Mouse (Mus musculus) lung, adult 18-20 months (tissue): ENCODE data around the gene Abraxas1.

Source experiments
- DNase-seq, 2 experiments: peaks; one replicate each; pipeline ENCODE4 v3.0.0; 2022; ENCODE audit warnings: mixed read lengths in 2 of 2

Abraxas1 gene

GRCm38 (mm10) chr5:100820483-100821184 is at the start of gene Abraxas1:
Gene Abraxas1, minus strand, starts transcription at chr5:100820965.
- peak; percentile 86 for DNase-seq

GRCm38 (mm10) chr5:100869197-100869895 is 48.6 kb upstream of the Abraxas1 start:
- peak; percentile 14 to 45 for DNase-seq

- DNase-seq: no peak
Observed at GRCm38 (mm10) chr5:100866183-100866582, 45.4 kb upstream of the Abraxas1 start.

GRCm38 (mm10) chr5:100864438-100864837 is 43.7 kb upstream of the Abraxas1 start:
- no peak for DNase-seq

GRCm38 (mm10) chr5:100863091-100863490 is 42.3 kb upstream of the Abraxas1 start:
- DNase-seq: no peak

- peak; percentile 16 to 27 for DNase-seq
Observed at GRCm38 (mm10) chr5:100861811-100862210, 41.0 kb upstream of the Abraxas1 start.

- DNase-seq: no peak
Observed at GRCm38 (mm10) chr5:100861140-100861539, 40.4 kb upstream of the Abraxas1 start.

GRCm38 (mm10) chr5:100860417-100861053 is 39.8 kb upstream of the Abraxas1 start:
- DNase-seq: peak; percentile 70 to 73

- DNase-seq: no peak
Observed at GRCm38 (mm10) chr5:100856552-100856951, 35.8 kb upstream of the Abraxas1 start.

- no peak for DNase-seq
Observed at GRCm38 (mm10) chr5:100853963-100854362, 33.2 kb upstream of the Abraxas1 start.

GRCm38 (mm10) chr5:100847143-100847542 is 26.4 kb upstream of the Abraxas1 start:
- DNase-seq: no peak

GRCm38 (mm10) chr5:100846599-100846920 is 25.8 kb upstream of the Abraxas1 start:
- DNase-seq: no peak

- peak; percentile 82 to 87 for DNase-seq
Observed at GRCm38 (mm10) chr5:100845848-100846598, 25.3 kb upstream of the Abraxas1 start.

- DNase-seq: peak; percentile 31 to 35
Observed at GRCm38 (mm10) chr5:100845485-100845847, 24.7 kb upstream of the Abraxas1 start, which contains the start of gene Gpat3. Gene Gpat3, plus strand, starts transcription at chr5:100845713.

GRCm38 (mm10) chr5:100844485-100844884 is 23.7 kb upstream of the Abraxas1 start:
- DNase-seq: no peak

GRCm38 (mm10) chr5:100837907-100838306 is 17.1 kb upstream of the Abraxas1 start:
- no peak for DNase-seq

- no peak for DNase-seq
Observed at GRCm38 (mm10) chr5:100835862-100836538, 15.2 kb upstream of the Abraxas1 start.

- no peak for DNase-seq
Observed at GRCm38 (mm10) chr5:100833841-100834240, 13.1 kb upstream of the Abraxas1 start.

GRCm38 (mm10) chr5:100832680-100833079 is 11.9 kb upstream of the Abraxas1 start:
- no peak for DNase-seq

- DNase-seq: no peak
Observed at GRCm38 (mm10) chr5:100828701-100829100, 7.9 kb upstream of the Abraxas1 start.

- DNase-seq: no peak
Observed at GRCm38 (mm10) chr5:100826531-100826930, 5.8 kb upstream of the Abraxas1 start.

GRCm38 (mm10) chr5:100825975-100826374 is 5.2 kb upstream of the Abraxas1 start:
- peak in 1 of 2 experiments; percentile 15 for DNase-seq
